Mouse (Mus musculus) intestine, embryonic 15.5 days (tissue): ENCODE measurements around the gene Iqgap1. TPM values are rescaled to one million over a fixed set of nuclear protein-coding genes. Genes with fewer than 3 reads are reported as not detected.

Source experiments
- ATAC-seq: fragments of 200-750 bp; cut with Nextera tagmentation; 2 replicates; pipeline ENCODE4 v1.8.0; 2017; ENCODE audit warnings: moderate TSS enrichment, moderate library complexity
- H3K27ac ChIP-seq: fragments of 300-500 bp; sonication (generic); 2 replicates; pipeline ENCODE4 v1.5.1; 2015; ENCODE audit warnings: mild to moderate bottlenecking, inconsistent platforms
- H3K27me3 ChIP-seq: fragments of 300-500 bp; sonication (generic); replicated peaks from 2 replicates; pipeline ENCODE4 v1.6.1; 2015; ENCODE audit warnings: inconsistent platforms
- H3K36me3 ChIP-seq: fragments of 300-500 bp; sonication (generic); 2 replicates; pipeline ENCODE4 v1.6.1; 2015; ENCODE audit warnings: inconsistent platforms
- H3K4me1 ChIP-seq: fragments of 300-500 bp; sonication (generic); replicated peaks from 2 replicates; pipeline ENCODE4 v1.6.1; 2015; ENCODE audit warnings: inconsistent platforms
- H3K4me2 ChIP-seq: fragments of 300-500 bp; sonication (generic); replicated peaks from 2 replicates; pipeline ENCODE4 v1.6.1; 2015; ENCODE audit warnings: mild to moderate bottlenecking, inconsistent platforms
- H3K4me3 ChIP-seq: fragments of 300-500 bp; sonication (generic); replicated peaks from 2 replicates; pipeline ENCODE4 v1.5.1; 2015; ENCODE audit warnings: inconsistent platforms
- H3K9ac ChIP-seq: fragments of 300-500 bp; sonication (generic); 2 replicates; pipeline ENCODE4 v1.6.1; 2015; ENCODE audit warnings: inconsistent platforms
- H3K9me3 ChIP-seq: fragments of 300-500 bp; sonication (generic); 2 replicates; pipeline ENCODE4 v1.6.1; 2016; ENCODE audit warnings: inconsistent platforms
- WGBS: fragments of 180-500 bp; shearing (Covaris S2); methylation state at CpG from one replicate; pipeline ENCODE4 v1.1.7; 2015; 5-methylcytosine and 5-hydroxymethylcytosine counted together
- polyA plus RNA-seq: library from polyadenylated mRNA; unstranded; fragments of >200 nt; fragmentation: Nextera tagmentation; extraction: Ambion mirVana; gene quantifications from 2 replicates; pipeline ENCODE4 v1.2.1, GENCODE M21; 2015

Iqgap1 gene
- polyA plus RNA-seq, 1 experiment from 2014 or later, result 76.2 TPM

GRCm38 (mm10) chr7:80747371-80747770 is 78.4 kb downstream of the Iqgap1 start:
- Histone ChIP-seq H3K4me1 (peaks cover 31% of the 10 kb centered on the region), H3K27ac (no peak overlapping the region), H3K27me3 (no peaks in the 10 kb centered on the region), H3K9ac (no peak overlapping the region), H3K36me3 (peaks cover 37% of the 10 kb centered on the region), H3K4me2 (no peak overlapping the region), H3K9me3 (no peaks in the 10 kb centered on the region), H3K4me3 (no peak overlapping the region)
- 75% methylated on average over 7 of the region's 7 CpGs for WGBS
- no peak for ATAC-seq

GRCm38 (mm10) chr7:80746166-80746761 is 79.5 kb downstream of the Iqgap1 start:
- WGBS, result 30% methylated on average over 5 of the region's 5 CpGs
- Histone ChIP-seq H3K9me3 (no peaks in the 10 kb centered on the region), H3K4me3 (no peak overlapping the region), H3K4me1 (peaks cover 31% of the 10 kb centered on the region), H3K27me3 (no peaks in the 10 kb centered on the region), H3K4me2 (no peak overlapping the region), H3K9ac (no peak overlapping the region), H3K27ac (peak overlapping the region; percentile 59), H3K36me3 (peaks cover 35% of the 10 kb centered on the region)
- peak; percentile 69 for ATAC-seq

GRCm38 (mm10) chr7:80745746-80746145 is 80.0 kb downstream of the Iqgap1 start:
- 22% methylated on average over 3 of the region's 3 CpGs for WGBS
- H3K9ac ChIP-seq, result no peak overlapping the region
- ATAC-seq, result no peak
- peak overlapping the region; percentile 42; the same call in 1 of the 2 replicates for H3K27ac ChIP-seq
- no peak overlapping the region for H3K4me3 ChIP-seq
- H3K36me3 ChIP-seq, result peaks cover 30% of the 10 kb centered on the region
- no peak overlapping the region for H3K4me2 ChIP-seq
- peaks cover 31% of the 10 kb centered on the region for H3K4me1 ChIP-seq
- no peaks in the 10 kb centered on the region for H3K9me3 ChIP-seq
- no peaks in the 10 kb centered on the region for H3K27me3 ChIP-seq

GRCm38 (mm10) chr7:80745250-80745649 is 80.5 kb downstream of the Iqgap1 start:
- H3K9ac ChIP-seq, result no peak overlapping the region
- H3K4me3 ChIP-seq, result no peak overlapping the region
- peak overlapping the region; percentile 42; the same call in 1 of the 2 replicates for H3K27ac ChIP-seq
- ATAC-seq, result no peak
- H3K9me3 ChIP-seq, result no peaks in the 10 kb centered on the region
- no peaks in the 10 kb centered on the region for H3K27me3 ChIP-seq
- 39% methylated on average over 9 of the region's 9 CpGs for WGBS
- peaks cover 30% of the 10 kb centered on the region for H3K36me3 ChIP-seq
- H3K4me2 ChIP-seq, result no peak overlapping the region
- H3K4me1 ChIP-seq, result peaks cover 31% of the 10 kb centered on the region

GRCm38 (mm10) chr7:80743920-80744630 is 81.7 kb downstream of the Iqgap1 start:
- Histone ChIP-seq H3K4me1 (peaks cover 31% of the 10 kb centered on the region), H3K4me3 (no peak overlapping the region), H3K9ac (no peak overlapping the region), H3K27ac (no peak overlapping the region), H3K36me3 (peaks cover 34% of the 10 kb centered on the region), H3K9me3 (no peaks in the 10 kb centered on the region), H3K4me2 (no peak overlapping the region), H3K27me3 (no peaks in the 10 kb centered on the region)
- peak; percentile 28; the same call in 1 of the 2 replicates for ATAC-seq
- WGBS, result 38% methylated on average over 9 of the region's 9 CpGs

- Histone ChIP-seq H3K27ac (no peak overlapping the region), H3K36me3 (peaks cover 35% of the 10 kb centered on the region), H3K9me3 (no peaks in the 10 kb centered on the region), H3K4me2 (no peak overlapping the region), H3K9ac (no peak overlapping the region), H3K4me3 (no peak overlapping the region), H3K27me3 (no peaks in the 10 kb centered on the region), H3K4me1 (peaks cover 31% of the 10 kb centered on the region)
- WGBS, result 84% methylated on average over 3 of the region's 3 CpGs
- no peak for ATAC-seq
Observed at GRCm38 (mm10) chr7:80742671-80743070, 83.1 kb downstream of the Iqgap1 start.

GRCm38 (mm10) chr7:80740954-80741353 is 84.8 kb downstream of the Iqgap1 start:
- Histone ChIP-seq H3K9ac (no peak overlapping the region), H3K9me3 (no peaks in the 10 kb centered on the region), H3K36me3 (peaks cover 38% of the 10 kb centered on the region), H3K4me3 (no peak overlapping the region), H3K27me3 (no peaks in the 10 kb centered on the region), H3K4me2 (no peak overlapping the region), H3K4me1 (peaks cover 15% of the 10 kb centered on the region), H3K27ac (no peak overlapping the region)
- ATAC-seq, result peak; percentile 54; the same call in 1 of the 2 replicates
- 27% methylated on average over 7 of the region's 7 CpGs for WGBS

GRCm38 (mm10) chr7:80736199-80736598 is 89.6 kb downstream of the Iqgap1 start:
- no peak overlapping the region for H3K27ac ChIP-seq
- H3K4me3 ChIP-seq, result no peak overlapping the region
- H3K9ac ChIP-seq, result no peak overlapping the region
- ATAC-seq, result no peak
- 82% methylated on average over 10 of the region's 10 CpGs for WGBS
- H3K36me3 ChIP-seq, result peaks cover 43% of the 10 kb centered on the region
- H3K4me1 ChIP-seq, result no peaks in the 10 kb centered on the region
- H3K9me3 ChIP-seq, result no peaks in the 10 kb centered on the region
- no peak overlapping the region for H3K4me2 ChIP-seq
- H3K27me3 ChIP-seq, result no peaks in the 10 kb centered on the region

GRCm38 (mm10) chr7:80732986-80733385 is 92.8 kb downstream of the Iqgap1 start:
- Histone ChIP-seq H3K4me2 (no peak overlapping the region), H3K36me3 (peaks cover 33% of the 10 kb centered on the region), H3K4me1 (no peaks in the 10 kb centered on the region), H3K4me3 (no peak overlapping the region), H3K27me3 (no peaks in the 10 kb centered on the region), H3K27ac (no peak overlapping the region), H3K9me3 (no peaks in the 10 kb centered on the region), H3K9ac (no peak overlapping the region)
- WGBS, result 85% methylated on average over 11 of the region's 11 CpGs
- no peak for ATAC-seq

- no peak overlapping the region for H3K4me3 ChIP-seq
- H3K36me3 ChIP-seq, result peaks cover 39% of the 10 kb centered on the region
- H3K4me2 ChIP-seq, result no peak overlapping the region
- ATAC-seq, result peak; percentile 53; the same call in 1 of the 2 replicates
- no peaks in the 10 kb centered on the region for H3K9me3 ChIP-seq
- H3K4me1 ChIP-seq, result no peaks in the 10 kb centered on the region
- WGBS, result 24% methylated on average over 8 of the region's 8 CpGs
- H3K9ac ChIP-seq, result no peak overlapping the region
- no peaks in the 10 kb centered on the region for H3K27me3 ChIP-seq
- H3K27ac ChIP-seq, result no peak overlapping the region
Observed at GRCm38 (mm10) chr7:80729662-80730061, 96.1 kb downstream of the Iqgap1 start.

GRCm38 (mm10) chr7:80721041-80721440 is 104.7 kb downstream of the Iqgap1 start:
- Histone ChIP-seq H3K4me1 (no peaks in the 10 kb centered on the region), H3K4me3 (no peak overlapping the region), H3K27me3 (no peaks in the 10 kb centered on the region), H3K4me2 (no peak overlapping the region), H3K27ac (no peak overlapping the region), H3K9ac (no peak overlapping the region), H3K36me3 (peaks cover 28% of the 10 kb centered on the region), H3K9me3 (no peaks in the 10 kb centered on the region)
- no peak for ATAC-seq
- 63% methylated on average over 9 of the region's 9 CpGs for WGBS

- Histone ChIP-seq H3K4me3 (no peak overlapping the region), H3K27ac (no peak overlapping the region), H3K27me3 (no peaks in the 10 kb centered on the region), H3K9me3 (no peaks in the 10 kb centered on the region), H3K4me1 (no peaks in the 10 kb centered on the region), H3K4me2 (no peak overlapping the region), H3K9ac (no peak overlapping the region), H3K36me3 (peaks cover 24% of the 10 kb centered on the region)
- no peak for ATAC-seq
- WGBS, result 94% methylated on average over 7 of the region's 7 CpGs
Observed at GRCm38 (mm10) chr7:80719582-80719981, 106.2 kb downstream of the Iqgap1 start.

- no peaks in the 10 kb centered on the region for H3K4me1 ChIP-seq
- ATAC-seq, result no peak
- WGBS, result 91% methylated on average over 2 of the region's 2 CpGs
Observed at GRCm38 (mm10) chr7:80719038-80719437, 106.7 kb downstream of the Iqgap1 start.

More at GRCm38 (mm10) chr7:80719038-80719437, 106.7 kb downstream of the Iqgap1 start:
- peaks cover 24% of the 10 kb centered on the region for H3K36me3 ChIP-seq
- no peak overlapping the region for H3K4me2 ChIP-seq
- H3K27me3 ChIP-seq, result no peaks in the 10 kb centered on the region
- no peak overlapping the region for H3K4me3 ChIP-seq
- no peak overlapping the region for H3K27ac ChIP-seq
- H3K9ac ChIP-seq, result no peak overlapping the region
- no peaks in the 10 kb centered on the region for H3K9me3 ChIP-seq
